20 mouse cellular contexts compared by ENCODE assay signal in genomic region chr2:93101991-93102390, GRCm38 (mm10). TPM values are rescaled to one million over a fixed set of nuclear protein-coding genes. Genes with fewer than 3 reads are reported as not detected.
DNase-seq lines count a peak whose midpoint lies in the region; ATAC-seq and TF ChIP-seq lines count a peak whose summit lies in the region.
"Had no signal": no experiment of that assay in that cellular context is flagged by ENCODE, and none has a peak within 500 bp of the region (broad histone marks: within the 10 kb centered on the region; RNA-seq: fewer than 3 reads in every experiment).

No protein-coding gene starts in this region.

- H3K27ac ChIP-seq in forebrain, embryonic 12.5 days: 0 out of 2 replicates have a peak overlapping the region, but pooled peaks have one; percentile 32
- H3K27ac ChIP-seq in forebrain, embryonic 11.5 days (ENCODE audit: low read depth, low read length): no peak overlapping the region
- no peak overlapping the region for H3K27ac ChIP-seq in intestine, embryonic 15.5 days
- H3K27ac ChIP-seq in intestine, embryonic 16.5 days (ENCODE audit: low read length): no peak overlapping the region
- peak overlapping the region; percentile 32; the same call in 1 of the 2 replicates for H3K27ac ChIP-seq in testis, adult 2 months (ENCODE audit: control insufficient read depth, insufficient read depth, low read depth, low read length)
- H3K27ac ChIP-seq: embryonic facial prominence, embryonic 10.5 days; embryonic facial prominence, embryonic 12.5 days; forebrain, embryonic 15.5 days had no signal

- H3K4me1 ChIP-seq in forebrain, embryonic 12.5 days: peaks cover 14% of the 10 kb centered on the region
- H3K4me1 ChIP-seq in forebrain, embryonic 11.5 days (replicated peaks; ENCODE audit: control insufficient read depth, insufficient read depth, low read length): no peaks in the 10 kb centered on the region; the same call in 1 of the 2 replicates
- H3K4me1 ChIP-seq in intestine, embryonic 15.5 days (replicated peaks): peaks cover 16% of the 10 kb centered on the region
- peaks cover 5% of the 10 kb centered on the region; the same call in 1 of the 2 replicates for H3K4me1 ChIP-seq in intestine, embryonic 16.5 days (ENCODE audit: control insufficient read depth, insufficient read depth, low read length)
- H3K4me1 ChIP-seq in testis, adult 2 months (ENCODE audit: control insufficient read depth, insufficient read depth, low read length): peaks cover 9% of the 10 kb centered on the region

- no peak for TF ChIP-seq CTCF in testis, adult 2 months (IDR thresholded peaks at IDR 0.05; ENCODE audit: control insufficient read depth, insufficient read depth, insufficient replicate concordance, low read depth, low read length)

- H3K36me3 ChIP-seq in forebrain, embryonic 12.5 days (replicated peaks): no peaks in the 10 kb centered on the region
- no peaks in the 10 kb centered on the region for H3K36me3 ChIP-seq in forebrain, embryonic 11.5 days (ENCODE audit: control insufficient read depth, insufficient read depth, low read length)
- no peaks in the 10 kb centered on the region for H3K36me3 ChIP-seq in intestine, embryonic 15.5 days
- H3K36me3 ChIP-seq in intestine, embryonic 16.5 days (ENCODE audit: control insufficient read depth, insufficient read depth, low read length): no peaks in the 10 kb centered on the region
- no peaks in the 10 kb centered on the region for H3K36me3 ChIP-seq in testis, adult 2 months (ENCODE audit: control insufficient read depth, insufficient read depth, low read length)
- H3K36me3 ChIP-seq: embryonic facial prominence, embryonic 10.5 days; embryonic facial prominence, embryonic 12.5 days; forebrain, embryonic 15.5 days had no signal

- no peak overlapping the region for H3K9ac ChIP-seq in forebrain, embryonic 12.5 days
- no peak overlapping the region for H3K9ac ChIP-seq in forebrain, embryonic 11.5 days (ENCODE audit: low read length)
- H3K9ac ChIP-seq in intestine, embryonic 15.5 days: no peak overlapping the region
- H3K9ac ChIP-seq in intestine, embryonic 16.5 days (ENCODE audit: low read depth, low read length): no peak overlapping the region
- H3K9ac ChIP-seq: embryonic facial prominence, embryonic 12.5 days; forebrain, embryonic 15.5 days; forebrain, postnatal 0 days had no signal

- no peak overlapping the region for H3K4me2 ChIP-seq in forebrain, embryonic 12.5 days
- no peak overlapping the region for H3K4me2 ChIP-seq in forebrain, embryonic 11.5 days (ENCODE audit: low read depth, low read length, severe bottlenecking)
- H3K4me2 ChIP-seq in intestine, embryonic 15.5 days (replicated peaks): no peak overlapping the region
- no peak overlapping the region for H3K4me2 ChIP-seq in intestine, embryonic 16.5 days (ENCODE audit: low read depth, low read length)
- H3K4me2 ChIP-seq: embryonic facial prominence, embryonic 12.5 days; forebrain, embryonic 15.5 days had no signal

- no peak for ATAC-seq in forebrain, embryonic 12.5 days (ENCODE audit: low FRiP score)
- ATAC-seq in forebrain, embryonic 11.5 days (replicated peaks; ENCODE audit: low FRiP score): no peak
- 0 out of 2 replicates have a peak, but pooled peaks have one; percentile 20 for ATAC-seq in intestine, embryonic 15.5 days
- ATAC-seq in intestine, embryonic 16.5 days: no peak
- ATAC-seq: forebrain, embryonic 15.5 days; forebrain, postnatal 0 days had no signal

- no peak for TF ChIP-seq POLR2A in testis, adult 2 months (IDR thresholded peaks at IDR 0.05; ENCODE audit: control insufficient read depth, low read depth, low read length)

- no peaks in the 10 kb centered on the region for H3K9me3 ChIP-seq in forebrain, embryonic 12.5 days
- no peaks in the 10 kb centered on the region for H3K9me3 ChIP-seq in forebrain, embryonic 11.5 days (ENCODE audit: control insufficient read depth, low read length)
- H3K9me3 ChIP-seq in intestine, embryonic 15.5 days: no peaks in the 10 kb centered on the region
- H3K9me3 ChIP-seq in intestine, embryonic 16.5 days (ENCODE audit: control insufficient read depth, low read length): no peaks in the 10 kb centered on the region
- H3K9me3 ChIP-seq: embryonic facial prominence, embryonic 10.5 days; embryonic facial prominence, embryonic 12.5 days; forebrain, embryonic 15.5 days had no signal

- DNase-seq in forebrain, embryonic 11.5 days (ENCODE audit: low spot score): no peak
- DNase-seq in testis, postnatal 14 days (ENCODE audit: low spot score): no peak
- peak; percentile 92 for DNase-seq in retina, postnatal 1 day
- no peak for DNase-seq in adrenal gland, adult 8-10 months
- DNase-seq: adrenal gland, adult 2 months; adrenal gland, postnatal 14 days; adrenal gland, postnatal 36 days; cerebellum, adult 11-12 months; cerebellum, adult 2 months; cerebellum, adult 9-10 months; cerebellum, postnatal 10 days; cerebellum, postnatal 25 days; forebrain, postnatal 0 days had no signal

- no peak overlapping the region for H3K4me3 ChIP-seq in forebrain, embryonic 12.5 days (replicated peaks)
- no peak overlapping the region for H3K4me3 ChIP-seq in forebrain, embryonic 11.5 days (ENCODE audit: low read depth, low read length)
- no peak overlapping the region for H3K4me3 ChIP-seq in intestine, embryonic 15.5 days (replicated peaks)
- no peak overlapping the region for H3K4me3 ChIP-seq in intestine, embryonic 16.5 days (ENCODE audit: low read length)
- H3K4me3 ChIP-seq in testis, adult 2 months (ENCODE audit: control insufficient read depth, low read depth, low read length): no peak overlapping the region
- H3K4me3 ChIP-seq: embryonic facial prominence, embryonic 10.5 days; embryonic facial prominence, embryonic 12.5 days; forebrain, embryonic 15.5 days had no signal

- H3K27me3 ChIP-seq in forebrain, embryonic 12.5 days: no peaks in the 10 kb centered on the region
- H3K27me3 ChIP-seq in forebrain, embryonic 11.5 days (ENCODE audit: control insufficient read depth, insufficient read depth, low read length): no peaks in the 10 kb centered on the region
- H3K27me3 ChIP-seq in intestine, embryonic 15.5 days (replicated peaks): no peaks in the 10 kb centered on the region
- no peaks in the 10 kb centered on the region for H3K27me3 ChIP-seq in intestine, embryonic 16.5 days (replicated peaks; ENCODE audit: control insufficient read depth, insufficient read depth, low read length)
- no peaks in the 10 kb centered on the region for H3K27me3 ChIP-seq in testis, adult 2 months (ENCODE audit: control insufficient read depth, insufficient read depth, low read length)
- H3K27me3 ChIP-seq: forebrain, embryonic 15.5 days had no signal

- 41% methylated on average over 8 of the region's 8 CpGs for WGBS in forebrain, embryonic 12.5 days
- WGBS in forebrain, embryonic 11.5 days: 52% methylated on average over 8 of the region's 8 CpGs
- 88% methylated on average over 8 of the region's 8 CpGs for WGBS in intestine, embryonic 15.5 days
- 78% methylated on average over 8 of the region's 8 CpGs for WGBS in intestine, embryonic 16.5 days

RNA-seq across cellular contexts. Expression of gene Prdm11, which starts 56.0 kb away (rescaled TPM):
- 1.7 and 2.1 TPM in 2 replicates for polyA plus RNA-seq in forebrain, embryonic 12.5 days (2016; fragmentation: Nextera tagmentation; extraction: Ambion mirVana)
- 1.8 and 1.9 TPM in 2 replicates for polyA plus RNA-seq in forebrain, embryonic 11.5 days (2014; fragmentation: Nextera tagmentation; extraction: Ambion mirVana)
- polyA plus RNA-seq in intestine, embryonic 15.5 days (2015; fragmentation: Nextera tagmentation; extraction: Ambion mirVana): 8.0 and 8.6 TPM in 2 replicates
- polyA plus RNA-seq in intestine, embryonic 16.5 days (2015; fragmentation: Nextera tagmentation; extraction: Ambion mirVana): 7.1 and 7.3 TPM in 2 replicates
- 4.3 and 4.4 TPM in 2 replicates for polyA plus RNA-seq in testis, adult 2 months (2012; rRNA removed)
- 10 to 100 TPM; 49.7 to 97.8 (median 69.9) TPM for total RNA-seq in adrenal gland, adult 8-10 months (2022)

Comparison
In these comparisons a context has a peak if more than half of its experiments do, and no peak if none do; other contexts are left out.
1. H3K27ac ChIP-seq: peak in forebrain, embryonic 12.5 days (single experiment) and testis, adult 2 months (single experiment); none in forebrain, embryonic 11.5 days (single experiment), intestine, embryonic 15.5 days (single experiment) and intestine, embryonic 16.5 days (single experiment).